ENCODE assay signal across 9 mouse cellular contexts in genomic region chr11:31771491-31772439, GRCm38 (mm10).
DNase-seq lines count a peak whose midpoint lies in the region; ATAC-seq and TF ChIP-seq lines count a peak whose summit lies in the region.
"Had no signal": no experiment of that assay in that cellular context is flagged by ENCODE, and none has a peak within 500 bp of the region (broad histone marks: within the 10 kb centered on the region; RNA-seq: fewer than 3 reads in every experiment).

No protein-coding gene starts in this region.

- H3K9me3 ChIP-seq in hindbrain, embryonic 15.5 days = no peaks in the 10 kb centered on the region

- no peak overlapping the region for H3K4me3 ChIP-seq in liver, adult 2 months (ENCODE audit: insufficient read depth, low read depth, low read length)
- no peak overlapping the region for H3K4me3 ChIP-seq in hindbrain, embryonic 15.5 days
- H3K4me3 ChIP-seq in olfactory bulb, adult 2 months (ENCODE audit: insufficient read depth, low read depth, low read length) = no peak overlapping the region

- no peak overlapping the region for H3K27ac ChIP-seq in liver, adult 2 months (replicated peaks; ENCODE audit: insufficient read depth, low read depth, low read length)
- H3K27ac ChIP-seq in hindbrain, embryonic 15.5 days (replicated peaks) = peak overlapping the region; percentile 78
- H3K27ac ChIP-seq in olfactory bulb, adult 2 months (ENCODE audit: insufficient read depth, low read depth, low read length) = peak overlapping the region; percentile 47; the same call in 1 of the 2 replicates

- DNase-seq in liver, adult 2 months (ENCODE audit: extremely low read depth, low read depth, low spot score) = peak; percentile 58
- no peak for DNase-seq in liver
- peak; percentile 75 to 78 for DNase-seq in cerebellum, postnatal 25 days
- DNase-seq in testis, postnatal 14 days (ENCODE audit: low spot score) = no peak
- DNase-seq in frontal cortex, postnatal 36 days (ENCODE audit: low spot score in 2 of 2) = no peak
- no peak for DNase-seq in gastrocnemius, postnatal 4 days (ENCODE audit: low spot score in 2 of 2)

- no peak overlapping the region for H3K4me2 ChIP-seq in hindbrain, embryonic 15.5 days

- peaks cover 11% of the 10 kb centered on the region for H3K4me1 ChIP-seq in liver, adult 2 months (ENCODE audit: control insufficient read depth, insufficient read depth, low read length)
- H3K4me1 ChIP-seq in hindbrain, embryonic 15.5 days (replicated peaks) = peaks cover 29% of the 10 kb centered on the region
- peaks cover 22% of the 10 kb centered on the region for H3K4me1 ChIP-seq in olfactory bulb, adult 2 months (ENCODE audit: control insufficient read depth, insufficient read depth, low read length)

- ATAC-seq in hindbrain, embryonic 15.5 days (ENCODE audit: low FRiP score, low read depth) = 0 out of 2 replicates have a peak, but pooled peaks have one; percentile 20
- ATAC-seq: Patski had no signal

- no peak for TF ChIP-seq POLR2A in liver, adult 2 months (IDR thresholded peaks at IDR 0.05; ENCODE audit: extremely low read depth, insufficient read depth, low read length)
- TF ChIP-seq POLR2A in olfactory bulb, adult 2 months (IDR thresholded peaks at IDR 0.05; ENCODE audit: insufficient read depth, low read depth, low read length) = no peak

- no peaks in the 10 kb centered on the region for H3K79me2 ChIP-seq in liver, adult 2 months (ENCODE audit: control insufficient read depth, insufficient read depth, low read length)

- 82% methylated on average over 6 of the region's 6 CpGs for WGBS in liver, adult 2 months
- WGBS in hindbrain, embryonic 15.5 days = 86% methylated on average over 6 of the region's 6 CpGs
- WGBS in olfactory bulb, adult 2 months = 83% methylated on average over 6 of the region's 6 CpGs

- H3K27me3 ChIP-seq in liver, adult 2 months (ENCODE audit: control insufficient read depth, insufficient read depth, low read length) = no peaks in the 10 kb centered on the region
- no peaks in the 10 kb centered on the region for H3K27me3 ChIP-seq in hindbrain, embryonic 15.5 days
- H3K27me3 ChIP-seq: Patski had no signal

- no peak overlapping the region for H3K9ac ChIP-seq in liver, adult 2 months (ENCODE audit: low read depth, low read length)
- H3K9ac ChIP-seq in hindbrain, embryonic 15.5 days = no peak overlapping the region

- H3K36me3 ChIP-seq in liver, adult 2 months (ENCODE audit: control insufficient read depth, insufficient read depth, low read length) = no peaks in the 10 kb centered on the region
- no peaks in the 10 kb centered on the region for H3K36me3 ChIP-seq in hindbrain, embryonic 15.5 days

- no peak for TF ChIP-seq CTCF in liver, adult 2 months (IDR thresholded peaks at IDR 0.05; ENCODE audit: low read depth, low read length)
- no peak for TF ChIP-seq CTCF in olfactory bulb, adult 2 months (IDR thresholded peaks at IDR 0.05; ENCODE audit: insufficient read depth, low read depth, low read length)

Comparison
In these comparisons a context has a peak if more than half of its experiments do, and no peak if none do; other contexts are left out.
1. DNase-seq: peak in liver, adult 2 months (single experiment) and cerebellum, postnatal 25 days (2 of 2); none in liver (single experiment), testis, postnatal 14 days (single experiment), frontal cortex, postnatal 36 days (0 of 2) and gastrocnemius, postnatal 4 days (0 of 2).